Mouse (Mus musculus): ENCODE data around the gene Ephb1.
A peak's percentile ranks its signal among the peaks of the same experiment; 100 is the strongest.

The Ephb1 gene

GRCm38 (mm10) chr9:102241546-102241945, 112.9 kb downstream of the Ephb1 start:
- no peak for DNase-seq

- DNase-seq = no peak
Observed at GRCm38 (mm10) chr9:102240215-102240614, 114.3 kb downstream of the Ephb1 start.

DNA sequence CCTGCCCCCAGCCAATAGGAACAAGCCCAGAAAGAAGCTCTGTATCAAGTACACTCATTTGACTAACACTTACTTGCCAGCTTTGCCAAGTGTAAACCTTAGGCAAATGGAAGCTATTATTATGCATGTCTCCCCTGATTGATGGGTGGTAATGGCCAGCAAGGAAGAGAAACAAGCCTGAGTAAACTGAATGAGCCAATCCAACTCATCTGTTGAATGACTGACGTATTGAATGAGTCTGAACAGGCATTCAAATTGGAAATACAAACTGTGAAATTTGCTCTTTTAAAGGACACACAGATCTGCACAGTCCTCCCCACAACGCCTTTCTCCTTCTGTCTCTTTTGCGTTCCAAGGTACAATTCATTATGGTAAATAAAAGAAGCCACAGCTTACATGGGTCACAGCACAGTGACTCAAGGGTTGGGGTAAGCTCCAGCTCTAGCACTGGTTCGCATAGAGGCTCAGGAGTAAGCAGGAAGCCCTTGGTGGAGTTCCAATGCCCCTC, 119.0 kb downstream of the Ephb1 start:
- no peak for DNase-seq

DNA sequence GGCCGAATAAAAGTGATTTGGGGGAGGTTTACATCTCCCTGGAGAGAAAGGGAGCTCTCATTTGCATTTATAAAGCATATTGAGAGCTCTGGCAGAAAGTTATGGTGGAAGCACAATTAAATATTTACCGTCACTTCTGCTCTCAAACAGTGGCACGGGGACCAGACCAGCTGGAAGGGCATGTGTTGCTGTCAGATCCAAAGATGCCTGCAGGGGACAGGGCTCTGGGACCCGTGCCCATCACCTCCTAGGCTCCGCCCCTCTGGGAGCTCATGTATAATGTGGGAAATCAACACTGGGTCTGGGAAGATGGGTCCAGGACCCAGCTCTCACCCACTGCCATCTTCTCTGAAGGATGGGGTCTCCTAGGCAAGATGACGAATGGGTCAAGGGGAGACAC, 123.2 kb downstream of the Ephb1 start:
- no peak for DNase-seq

DNA sequence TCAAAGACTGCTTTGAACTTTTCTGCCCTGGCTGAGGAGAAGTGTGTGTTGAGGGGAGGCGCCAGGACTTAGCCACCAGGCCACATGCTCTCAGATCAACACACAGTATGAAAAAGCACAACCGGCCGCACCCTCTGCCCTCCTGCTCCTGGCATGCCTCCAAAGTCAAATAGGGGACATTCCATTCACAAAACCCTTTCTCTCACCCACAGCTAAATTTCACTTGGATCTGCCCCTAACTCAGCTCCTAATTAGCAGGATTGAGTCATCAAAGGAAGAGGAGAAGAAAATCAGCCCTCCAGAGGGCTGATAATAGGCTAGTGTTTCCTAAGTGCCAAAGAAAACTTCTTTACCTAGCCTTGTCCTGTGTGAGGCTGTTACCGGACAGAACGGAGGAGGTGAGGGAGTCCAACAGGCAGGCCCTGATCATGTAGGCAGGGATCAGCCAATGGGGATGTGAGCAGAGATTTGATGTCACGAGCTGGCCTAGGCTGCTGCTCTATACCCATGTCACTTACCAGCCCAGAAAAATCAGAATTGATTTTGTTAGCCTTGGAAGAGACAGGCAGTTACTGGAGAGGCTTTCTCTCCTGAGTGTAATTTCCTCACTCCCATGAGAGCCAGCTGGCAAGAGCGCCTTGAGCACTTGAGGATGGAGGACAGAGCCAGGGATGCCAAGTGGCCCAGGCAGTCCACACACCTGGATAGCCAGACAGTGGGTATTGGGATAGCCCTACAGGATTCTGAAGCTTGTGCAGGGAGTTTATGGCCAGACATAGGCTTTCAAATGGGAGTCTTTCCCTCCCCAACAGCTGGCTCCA, 137.5 kb downstream of the Ephb1 start:
- DNase-seq = no peak

GRCm38 (mm10) chr9:102212036-102212383, 142.5 kb downstream of the Ephb1 start:
- DNase-seq = no peak

DNA sequence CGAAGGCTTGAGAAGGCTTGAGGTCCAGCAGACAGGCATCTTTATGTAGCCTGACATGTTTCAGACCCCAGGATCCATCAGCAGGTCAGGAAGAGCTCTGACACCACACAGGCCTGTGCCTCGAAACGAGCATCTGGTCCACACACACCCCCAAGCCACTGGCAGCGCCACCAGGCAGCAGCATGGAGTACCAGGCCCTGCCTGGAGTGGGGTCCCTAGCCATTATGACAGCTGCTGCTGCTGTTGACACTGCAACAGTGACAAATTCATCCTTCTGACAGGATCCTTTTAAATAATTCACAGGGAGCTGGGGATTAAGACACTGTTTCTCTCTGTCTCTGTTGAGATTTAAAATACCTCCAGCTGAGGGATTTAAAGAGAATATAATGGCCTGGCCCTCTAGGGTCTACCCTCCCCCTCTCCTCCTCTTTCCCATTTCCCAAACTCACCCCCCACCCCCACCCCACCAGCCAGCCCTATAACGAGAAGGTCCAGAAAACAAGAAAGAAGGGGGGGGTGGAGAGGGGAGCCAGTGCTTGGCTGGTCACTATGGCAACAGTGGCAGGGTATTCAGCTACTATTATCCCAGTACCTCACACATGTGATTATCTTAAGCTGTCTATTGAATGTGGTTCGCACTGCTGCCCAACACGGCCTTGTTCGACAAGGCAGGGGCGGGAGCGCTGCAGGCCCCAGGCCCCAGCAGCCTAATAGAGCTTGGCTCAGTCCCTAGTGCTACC, 143.0 kb downstream of the Ephb1 start:
- DNase-seq = no peak

DNA sequence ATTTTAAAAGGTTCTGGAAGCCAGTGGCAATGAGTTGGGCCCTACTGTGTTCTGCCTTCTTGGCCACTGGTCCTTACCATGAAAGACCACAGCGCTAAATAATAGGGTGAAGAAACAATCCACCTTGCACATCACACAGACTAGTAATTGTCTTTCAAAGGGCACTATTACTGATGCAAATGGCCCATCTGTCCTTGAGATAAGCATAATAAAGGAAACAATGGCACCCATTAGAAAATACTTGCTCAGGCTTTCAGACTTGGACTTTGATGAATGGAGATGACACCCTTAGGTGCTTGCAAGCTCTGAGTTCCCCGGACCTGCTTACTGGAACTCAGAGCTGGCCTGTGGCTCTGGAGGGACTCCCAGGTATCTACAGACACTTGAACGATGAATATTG, 149.0 kb downstream of the Ephb1 start:
- DNase-seq = no peak

DNA sequence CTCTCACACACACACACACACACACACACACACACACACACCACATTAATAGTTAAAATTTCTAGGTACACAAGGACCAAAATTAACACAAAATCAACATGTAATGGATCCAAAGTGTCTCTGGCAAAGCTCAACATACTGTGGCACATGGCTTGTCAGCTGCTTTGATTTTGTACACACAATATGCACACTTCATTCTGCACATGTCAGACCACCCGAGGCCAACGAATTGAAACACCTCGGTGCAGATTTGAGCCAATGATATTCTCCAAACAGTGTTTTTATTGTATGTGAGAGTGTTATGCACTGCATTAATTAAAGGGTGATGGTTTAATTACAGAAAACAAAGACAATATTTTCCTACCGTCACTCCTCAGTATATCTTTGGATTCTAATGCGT, 152.6 kb downstream of the Ephb1 start:
- no peak for DNase-seq

DNA sequence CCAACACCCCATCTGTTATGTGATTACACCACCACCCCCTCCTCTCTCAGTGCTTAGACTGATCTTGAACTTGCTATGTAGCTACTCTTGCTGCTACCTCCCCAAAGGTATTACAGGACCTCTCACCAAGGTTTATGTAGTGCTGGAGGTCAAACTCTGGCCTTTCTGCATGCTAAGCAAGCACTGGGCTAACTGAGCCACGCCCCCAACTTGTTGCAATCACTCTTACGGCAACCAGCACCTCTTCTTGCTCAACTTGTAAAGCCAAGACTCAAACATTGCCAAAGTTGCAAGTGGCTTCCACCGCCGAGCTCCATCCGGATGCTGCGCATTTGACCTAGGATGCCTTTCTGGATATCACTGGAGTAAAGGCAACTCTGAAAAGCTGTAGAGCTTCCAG, 157.6 kb downstream of the Ephb1 start:
- no peak for DNase-seq

DNA sequence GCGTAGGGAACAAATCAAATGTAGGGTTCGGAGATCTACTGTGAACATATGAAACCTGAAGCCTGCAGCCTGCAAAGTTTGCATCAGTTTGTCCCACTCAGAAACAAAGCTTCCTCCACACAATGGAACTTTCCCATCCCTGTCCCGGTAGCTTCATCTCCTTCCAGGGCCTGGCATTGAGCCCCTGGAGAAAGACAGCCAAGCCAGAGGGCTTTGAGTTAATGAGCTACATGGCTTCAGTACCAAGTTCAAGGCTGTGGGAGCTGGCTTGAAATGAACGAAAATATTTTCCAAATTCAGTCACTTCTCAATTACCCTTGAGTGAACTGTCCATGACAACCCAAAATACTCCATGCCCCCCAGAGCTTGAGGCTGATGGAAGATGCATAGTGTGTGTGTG, 160.4 kb downstream of the Ephb1 start:
- no peak for DNase-seq

GRCm38 (mm10) chr9:102192724-102193685, 161.5 kb downstream of the Ephb1 start:
- DNase-seq = no peak

- no peak for DNase-seq
Observed at GRCm38 (mm10) chr9:102190058-102190457, 164.4 kb downstream of the Ephb1 start.

GRCm38 (mm10) chr9:102189406-102189805, 165.1 kb downstream of the Ephb1 start:
- no peak for DNase-seq

DNA sequence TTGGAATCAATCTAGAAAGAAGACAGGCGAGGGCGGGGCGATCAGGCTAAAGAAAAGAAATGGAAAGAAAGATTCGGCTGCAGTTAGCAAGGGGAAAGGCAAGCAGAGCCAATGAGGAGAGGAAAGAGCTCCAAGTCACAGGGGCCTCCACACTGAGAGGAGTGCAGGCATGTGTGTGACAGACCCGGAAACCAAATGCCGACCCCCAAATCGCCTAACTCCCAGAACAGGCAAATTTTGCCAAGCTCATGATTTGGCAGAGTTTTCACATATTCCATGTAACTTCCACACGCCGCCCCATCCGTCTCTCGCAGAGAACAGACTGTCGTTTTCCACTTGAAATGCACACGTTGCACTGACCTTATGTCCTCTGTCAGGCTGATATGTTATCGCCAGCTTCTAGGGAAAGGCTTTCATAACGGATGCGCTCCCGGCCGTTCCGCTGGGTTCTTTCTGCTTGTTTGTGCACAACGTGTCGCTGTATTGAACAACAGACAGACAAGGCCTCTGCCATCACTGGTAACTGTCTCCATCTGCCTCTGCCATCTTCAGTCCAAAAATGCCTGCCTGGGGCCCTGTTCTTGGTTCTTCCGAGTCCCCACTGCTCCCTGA, 170.7 kb downstream of the Ephb1 start:
- no peak for DNase-seq

DNA sequence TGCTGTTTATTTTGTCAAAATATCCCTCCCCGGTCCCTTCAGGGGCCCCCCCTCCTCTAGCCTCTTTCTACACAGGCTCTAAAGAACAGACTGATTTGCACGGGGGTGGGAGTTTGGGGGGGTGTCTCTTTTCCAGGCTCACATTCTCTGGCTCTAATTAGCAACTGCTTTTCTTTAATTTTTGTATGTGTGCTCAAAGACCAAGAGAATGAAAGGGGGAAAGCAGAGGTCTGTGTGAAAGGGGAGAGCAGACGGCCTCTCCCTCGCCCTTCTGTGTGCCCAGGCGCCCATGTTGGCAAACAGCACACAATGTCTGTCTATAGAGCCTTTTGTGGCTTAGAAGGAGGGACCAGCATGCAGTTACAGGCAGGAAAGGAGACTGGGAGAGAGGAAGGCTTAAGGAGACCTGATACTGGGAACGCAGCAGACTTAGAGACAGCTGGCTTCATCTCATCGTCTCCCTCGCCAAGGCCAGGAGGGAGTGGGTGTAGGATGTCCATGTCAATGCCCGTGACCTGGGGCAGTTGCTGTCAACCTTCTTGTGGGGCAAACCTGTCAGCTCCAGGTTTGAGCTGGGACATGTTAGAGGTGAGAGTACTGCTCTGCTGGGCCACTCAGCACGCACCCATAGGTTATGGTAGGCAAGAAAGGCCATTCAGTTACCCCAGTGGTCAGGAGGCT, 172.5 kb downstream of the Ephb1 start:
- peak; percentile 19 for DNase-seq

- no peak for DNase-seq
Observed at GRCm38 (mm10) chr9:102181276-102181675, 173.2 kb downstream of the Ephb1 start.

- DNase-seq = no peak
Observed at GRCm38 (mm10) chr9:102180486-102180885, 174.0 kb downstream of the Ephb1 start.

- no peak for DNase-seq
Observed at GRCm38 (mm10) chr9:102180070-102180469, 174.4 kb downstream of the Ephb1 start.

DNA sequence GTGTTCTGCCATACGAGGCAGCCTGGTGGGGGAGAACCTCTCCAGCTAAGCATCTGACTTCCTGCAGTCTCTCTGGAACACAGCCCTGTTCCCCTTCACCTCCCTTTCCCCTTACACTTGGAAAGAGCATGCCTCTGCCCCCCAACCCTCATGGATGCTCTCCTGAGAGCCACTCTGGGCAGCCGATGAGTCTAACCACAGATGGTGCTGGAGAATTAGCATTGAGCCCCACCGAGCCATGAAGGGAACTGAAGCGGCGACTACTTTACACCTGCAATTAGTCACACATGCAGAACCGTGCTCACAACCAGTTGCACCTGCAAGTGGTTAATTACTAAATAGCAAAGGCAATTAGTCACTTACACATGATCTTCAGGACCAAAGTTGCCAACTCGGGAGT, 184.8 kb downstream of the Ephb1 start:
- no peak for DNase-seq

GRCm38 (mm10) chr9:102155876-102156275, 198.6 kb downstream of the Ephb1 start:
- DNase-seq = no peak

- DNase-seq = no peak
Observed at GRCm38 (mm10) chr9:102139181-102139580, 215.3 kb downstream of the Ephb1 start.
